Mouse (Mus musculus): Measurements from ENCODE around the gene Inca1. TPM values are rescaled to one million over a fixed set of nuclear protein-coding genes. Genes with fewer than 3 reads are reported as not detected.

Inca1 gene
- polyA plus RNA-seq, 1 experiment from 2014 or later: 0.75 TPM

GRCm38 (mm10) chr11:70666687-70667086, 33.3 kb downstream of the Inca1 start:
- H3K9ac ChIP-seq: no peak overlapping the region
- H3K27me3 ChIP-seq: no peaks in the 10 kb centered on the region
- H3K4me2 ChIP-seq: no peak overlapping the region
- no peak overlapping the region for H3K4me3 ChIP-seq
- H3K36me3 ChIP-seq: peaks cover 48% of the 10 kb centered on the region
- no peak overlapping the region for H3K27ac ChIP-seq (replicated peaks)
- WGBS: 92% methylated on average over 8 of the region's 8 CpGs
- no peak for ATAC-seq (ENCODE audit: low read depth)
- no peaks in the 10 kb centered on the region for H3K9me3 ChIP-seq
- peaks cover 36% of the 10 kb centered on the region for H3K4me1 ChIP-seq (replicated peaks)

DNA sequence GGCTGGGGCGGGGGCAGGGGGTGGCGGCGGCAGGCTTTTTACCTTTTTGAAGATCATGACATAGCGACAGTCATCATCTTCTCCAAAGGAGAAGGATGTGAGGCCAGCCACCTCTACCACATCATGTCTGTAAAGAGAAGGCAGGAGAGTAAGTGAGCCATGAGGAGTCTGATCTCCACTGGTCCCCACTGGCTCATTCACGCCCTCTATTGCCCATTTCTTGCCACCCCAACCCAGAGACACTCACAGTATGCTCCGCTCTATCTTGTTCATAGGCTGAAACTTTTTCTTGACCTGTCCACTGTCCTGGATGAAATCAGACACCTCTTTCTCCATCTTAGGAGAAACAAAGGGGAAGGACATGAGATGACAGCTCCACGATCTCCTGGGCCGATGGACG, 35.2 kb downstream of the Inca1 start:
- Histone ChIP-seq H3K4me2 (no peak overlapping the region), H3K9ac (no peak overlapping the region), H3K4me3 (no peak overlapping the region), H3K36me3 (peaks cover 53% of the 10 kb centered on the region), H3K9me3 (no peaks in the 10 kb centered on the region), H3K27ac (replicated peaks) (no peak overlapping the region), H3K27me3 (no peaks in the 10 kb centered on the region), H3K4me1 (replicated peaks) (peaks cover 17% of the 10 kb centered on the region)
- no peak for ATAC-seq (ENCODE audit: low read depth)
- 94% methylated on average over 9 of the region's 9 CpGs for WGBS

GRCm38 (mm10) chr11:70663957-70664356, 36.0 kb downstream of the Inca1 start:
- Histone ChIP-seq H3K4me3 (no peak overlapping the region), H3K9me3 (no peaks in the 10 kb centered on the region), H3K36me3 (peaks cover 53% of the 10 kb centered on the region), H3K27ac (replicated peaks) (no peak overlapping the region), H3K4me2 (no peak overlapping the region), H3K27me3 (no peaks in the 10 kb centered on the region), H3K9ac (no peak overlapping the region), H3K4me1 (replicated peaks) (peaks cover 17% of the 10 kb centered on the region)
- ATAC-seq (ENCODE audit: low read depth): no peak
- WGBS: 93% methylated on average over 6 of the region's 6 CpGs

GRCm38 (mm10) chr11:70663101-70663500, 36.9 kb downstream of the Inca1 start:
- Histone ChIP-seq H3K4me3 (no peak overlapping the region), H3K9ac (no peak overlapping the region), H3K36me3 (peaks cover 53% of the 10 kb centered on the region), H3K9me3 (no peaks in the 10 kb centered on the region), H3K4me2 (no peak overlapping the region), H3K4me1 (replicated peaks) (peaks cover 14% of the 10 kb centered on the region), H3K27me3 (no peaks in the 10 kb centered on the region), H3K27ac (replicated peaks) (no peak overlapping the region)
- 95% methylated on average over 8 of the region's 8 CpGs for WGBS
- ATAC-seq (ENCODE audit: low read depth): no peak

GRCm38 (mm10) chr11:70660571-70660970, 39.4 kb downstream of the Inca1 start:
- Histone ChIP-seq H3K9ac (no peak overlapping the region), H3K4me2 (no peak overlapping the region), H3K9me3 (no peaks in the 10 kb centered on the region), H3K36me3 (peaks cover 47% of the 10 kb centered on the region), H3K27me3 (no peaks in the 10 kb centered on the region), H3K4me1 (replicated peaks) (peaks cover 18% of the 10 kb centered on the region), H3K27ac (replicated peaks) (no peak overlapping the region), H3K4me3 (no peak overlapping the region)
- no peak for ATAC-seq (ENCODE audit: low read depth)
- 88% methylated on average over 8 of the region's 8 CpGs for WGBS

- Histone ChIP-seq H3K27ac (replicated peaks) (no peak overlapping the region), H3K9me3 (no peaks in the 10 kb centered on the region), H3K4me1 (replicated peaks) (peaks cover 23% of the 10 kb centered on the region), H3K9ac (no peak overlapping the region), H3K36me3 (peaks cover 32% of the 10 kb centered on the region), H3K27me3 (no peaks in the 10 kb centered on the region), H3K4me3 (no peak overlapping the region), H3K4me2 (no peak overlapping the region)
- no peak for ATAC-seq (ENCODE audit: low read depth)
- WGBS: 81% methylated on average over 8 of the region's 8 CpGs
Measured at GRCm38 (mm10) chr11:70658942-70659341, 41.0 kb downstream of the Inca1 start.

- no peaks in the 10 kb centered on the region for H3K9me3 ChIP-seq
- 90% methylated on average over 5 of the region's 5 CpGs for WGBS
- no peak overlapping the region for H3K9ac ChIP-seq
- H3K4me2 ChIP-seq: no peak overlapping the region
- no peak overlapping the region for H3K4me3 ChIP-seq
- H3K27me3 ChIP-seq: no peaks in the 10 kb centered on the region
- H3K27ac ChIP-seq (replicated peaks): no peak overlapping the region
- no peak for ATAC-seq (ENCODE audit: low read depth)
- H3K36me3 ChIP-seq: peaks cover 28% of the 10 kb centered on the region
- peaks cover 23% of the 10 kb centered on the region for H3K4me1 ChIP-seq (replicated peaks)
Measured at GRCm38 (mm10) chr11:70658521-70658920, 41.4 kb downstream of the Inca1 start.

DNA sequence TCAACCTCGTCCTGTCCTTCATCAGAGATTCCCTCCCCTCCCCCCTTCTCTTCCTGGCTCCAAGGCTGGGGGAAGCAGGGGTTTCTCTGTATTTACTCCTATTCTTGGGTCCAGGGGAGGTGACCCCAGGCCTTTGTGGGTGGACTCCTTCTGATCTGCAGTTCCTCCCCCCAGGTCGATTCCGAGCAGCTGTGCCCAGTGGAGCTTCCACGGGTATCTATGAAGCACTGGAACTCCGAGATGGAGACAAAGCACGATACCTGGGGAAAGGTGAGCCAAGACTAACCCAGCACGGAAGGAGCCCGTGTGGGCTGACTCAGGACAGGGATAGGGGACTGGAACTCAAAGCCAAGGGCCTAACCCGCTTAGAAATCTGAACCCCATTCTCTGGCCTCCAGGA, 42.0 kb downstream of the Inca1 start:
- no peaks in the 10 kb centered on the region for H3K27me3 ChIP-seq
- H3K27ac ChIP-seq (replicated peaks): no peak overlapping the region
- 63% methylated on average over 9 of the region's 9 CpGs for WGBS
- H3K9me3 ChIP-seq: no peaks in the 10 kb centered on the region
- peaks cover 22% of the 10 kb centered on the region for H3K36me3 ChIP-seq
- H3K4me3 ChIP-seq: no peak overlapping the region
- no peak for ATAC-seq (ENCODE audit: low read depth)
- no peak overlapping the region for H3K9ac ChIP-seq
- H3K4me1 ChIP-seq (replicated peaks): peaks cover 29% of the 10 kb centered on the region
- H3K4me2 ChIP-seq: no peak overlapping the region

GRCm38 (mm10) chr11:70657573-70657972, 42.4 kb downstream of the Inca1 start:
- Histone ChIP-seq H3K27ac (replicated peaks) (no peak overlapping the region), H3K36me3 (peaks cover 21% of the 10 kb centered on the region), H3K4me2 (no peak overlapping the region), H3K4me1 (replicated peaks) (peaks cover 33% of the 10 kb centered on the region), H3K27me3 (no peaks in the 10 kb centered on the region), H3K9ac (no peak overlapping the region), H3K4me3 (no peak overlapping the region), H3K9me3 (no peaks in the 10 kb centered on the region)
- 55% methylated on average over 6 of the region's 6 CpGs for WGBS
- ATAC-seq (ENCODE audit: low read depth): no peak

- ATAC-seq (ENCODE audit: low read depth): no peak
- Histone ChIP-seq H3K9me3 (no peaks in the 10 kb centered on the region), H3K4me1 (replicated peaks) (peaks cover 39% of the 10 kb centered on the region), H3K4me2 (peak within 1 kb of the TSS; percentile 92), H3K27ac (replicated peaks) (peak within 1 kb of the TSS; percentile 98), H3K4me3 (peak within 1 kb of the TSS; percentile 100), H3K9ac (peak within 1 kb of the TSS; percentile 98), H3K27me3 (no peaks in the 10 kb centered on the region), H3K36me3 (peaks cover 21% of the 10 kb centered on the region)
- 7% methylated on average over 3 of the region's 3 CpGs for WGBS
Measured at GRCm38 (mm10) chr11:70656964-70657363, 43.0 kb downstream of the Inca1 start, which contains the start of gene Eno3. Gene Eno3 (plus strand): TSS chr11:70657202.

- peaks cover 23% of the 10 kb centered on the region for H3K36me3 ChIP-seq
- H3K4me1 ChIP-seq (replicated peaks): peaks cover 44% of the 10 kb centered on the region
- peak overlapping the region; percentile 100 for H3K4me3 ChIP-seq
- 4% methylated on average over 16 of the region's 16 CpGs for WGBS
- H3K9ac ChIP-seq: peak overlapping the region; percentile 98
- H3K4me2 ChIP-seq: peak overlapping the region; percentile 92
- H3K27ac ChIP-seq (replicated peaks): peak overlapping the region; percentile 98
- H3K9me3 ChIP-seq: no peaks in the 10 kb centered on the region
- H3K27me3 ChIP-seq: no peaks in the 10 kb centered on the region
- ATAC-seq (ENCODE audit: low read depth): no peak
Measured at GRCm38 (mm10) chr11:70656456-70656927, 43.5 kb downstream of the Inca1 start.

DNA sequence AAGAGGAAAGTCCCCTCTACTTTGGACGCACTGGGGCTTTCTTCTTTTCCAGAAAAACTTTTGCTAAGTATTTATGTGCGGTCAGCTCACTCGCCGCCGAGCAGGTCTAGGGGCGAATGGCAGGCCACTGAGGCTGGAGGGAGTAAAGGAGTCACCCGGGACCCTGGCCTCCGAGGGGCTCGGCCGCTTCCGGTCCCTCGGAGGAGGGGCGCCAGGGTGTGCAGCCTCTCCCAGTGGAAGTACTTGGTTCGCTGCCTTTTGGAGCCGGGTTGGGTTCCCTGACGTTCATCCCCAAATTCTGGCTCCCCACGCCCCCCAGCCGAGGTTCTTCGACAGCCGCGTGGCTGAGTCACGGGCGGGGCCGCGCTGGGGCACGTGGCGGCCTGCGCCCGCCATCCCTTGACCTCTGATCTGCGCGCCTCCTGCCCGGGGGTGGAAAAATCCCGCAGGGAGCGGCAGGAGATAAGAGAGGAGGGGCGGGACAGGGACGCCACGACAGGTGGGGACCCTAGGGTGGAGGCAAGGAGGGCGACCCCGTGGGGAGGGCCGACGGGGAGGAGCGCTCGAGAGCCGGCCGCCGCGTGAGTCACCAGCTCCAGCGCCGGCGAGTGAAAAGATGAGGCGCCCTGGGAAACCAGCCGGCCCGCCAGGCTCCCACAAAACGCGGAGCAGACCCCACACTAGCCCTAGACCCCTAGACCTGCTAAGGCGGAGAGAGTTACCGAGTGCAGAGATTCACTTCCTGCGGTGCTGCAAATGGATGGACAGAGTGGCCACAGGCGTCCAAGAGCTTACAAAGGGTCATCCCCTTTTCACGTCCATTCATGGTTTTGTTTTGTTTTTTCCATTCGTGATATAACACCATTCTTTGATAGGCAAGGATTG, 44.1 kb downstream of the Inca1 start:
- H3K4me1 ChIP-seq (replicated peaks): peaks cover 50% of the 10 kb centered on the region
- peaks cover 26% of the 10 kb centered on the region for H3K36me3 ChIP-seq
- under 1% methylated on average over 54 of the region's 61 CpGs for WGBS
- H3K4me3 ChIP-seq: peak overlapping the region; percentile 100
- peak overlapping the region; percentile 92 for H3K4me2 ChIP-seq
- ATAC-seq (ENCODE audit: low read depth): peak; percentile 20; the same call in 1 of the 2 replicates
- no peaks in the 10 kb centered on the region for H3K9me3 ChIP-seq
- peak overlapping the region; percentile 98 for H3K9ac ChIP-seq
- no peaks in the 10 kb centered on the region for H3K27me3 ChIP-seq
- peak overlapping the region; percentile 98 for H3K27ac ChIP-seq (replicated peaks)

Data from neural tube, embryonic 13.5 days (tissue).